ENCODE assay signal across 28 mouse cellular contexts in the genomic region with DNA sequence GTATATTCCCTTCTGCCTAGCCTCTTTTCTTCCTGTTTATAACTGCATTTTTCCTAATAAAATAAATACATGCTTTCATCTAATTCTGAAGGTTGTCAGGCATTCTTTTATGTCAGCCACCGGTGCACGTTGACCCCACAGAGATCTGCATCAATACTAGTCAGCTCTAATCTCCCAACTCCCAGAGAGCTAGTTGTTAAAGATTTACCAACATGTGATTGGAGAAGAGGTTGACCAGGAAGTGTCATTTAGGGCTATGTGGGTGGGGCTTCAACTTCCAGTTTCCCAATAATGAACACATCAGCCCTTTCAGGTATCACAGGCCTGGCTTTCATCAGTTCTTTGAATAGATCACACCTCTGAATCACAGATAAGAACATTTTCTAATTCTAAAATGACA. TPM values are rescaled to one million over a fixed set of nuclear protein-coding genes. Genes with fewer than 3 reads are reported as not detected.
DNase-seq lines count a peak whose midpoint lies in the region; ATAC-seq and TF ChIP-seq lines count a peak whose summit lies in the region.
"Had no signal": no experiment of that assay in that cellular context is flagged by ENCODE, and none has a peak within 500 bp of the region (broad histone marks: within the 10 kb centered on the region; RNA-seq: fewer than 3 reads in every experiment).

No protein-coding gene starts in this region.

- WGBS in intestine, embryonic 15.5 days: 38% methylated on average over 2 of the region's 2 CpGs
- WGBS in intestine, postnatal 0 days: 30% methylated on average over 2 of the region's 2 CpGs
- WGBS in liver, adult 2 months: 23% methylated on average over 2 of the region's 2 CpGs
- WGBS in liver, embryonic 11.5 days: 74% methylated on average over 2 of the region's 2 CpGs
- 74% methylated on average over 2 of the region's 2 CpGs for WGBS in midbrain, embryonic 11.5 days
- 68% methylated on average over 2 of the region's 2 CpGs for WGBS in midbrain, embryonic 13.5 days

- H3K79me2 ChIP-seq in liver, adult 2 months (ENCODE audit: control insufficient read depth, insufficient read depth, low read length): no peaks in the 10 kb centered on the region

- H3K27me3 ChIP-seq in intestine, embryonic 15.5 days (replicated peaks): peaks cover 5% of the 10 kb centered on the region; the same call in 1 of the 2 replicates
- H3K27me3 ChIP-seq in intestine, postnatal 0 days (replicated peaks; ENCODE audit: control insufficient read depth, insufficient read depth, low read length): no peaks in the 10 kb centered on the region
- H3K27me3 ChIP-seq in liver, adult 2 months (ENCODE audit: control insufficient read depth, insufficient read depth, low read length): peaks cover 9% of the 10 kb centered on the region
- H3K27me3 ChIP-seq in liver, embryonic 11.5 days (replicated peaks; ENCODE audit: control insufficient read depth, insufficient read depth, low read length): peaks cover 35% of the 10 kb centered on the region
- H3K27me3 ChIP-seq in midbrain, embryonic 11.5 days (ENCODE audit: control insufficient read depth, insufficient read depth, low read length): peaks cover 22% of the 10 kb centered on the region
- H3K27me3 ChIP-seq in midbrain, embryonic 13.5 days: peaks cover 34% of the 10 kb centered on the region

- peaks cover 20% of the 10 kb centered on the region for H3K4me1 ChIP-seq in intestine, embryonic 15.5 days (replicated peaks)
- no peaks in the 10 kb centered on the region for H3K4me1 ChIP-seq in intestine, postnatal 0 days (replicated peaks; ENCODE audit: control insufficient read depth, insufficient read depth, low read length)
- H3K4me1 ChIP-seq in liver, adult 2 months (ENCODE audit: control insufficient read depth, insufficient read depth, low read length): peaks cover 7% of the 10 kb centered on the region
- H3K4me1 ChIP-seq in liver, embryonic 11.5 days (replicated peaks; ENCODE audit: control insufficient read depth, insufficient read depth, low read length): no peaks in the 10 kb centered on the region
- peaks cover 6% of the 10 kb centered on the region for H3K4me1 ChIP-seq in midbrain, embryonic 11.5 days (ENCODE audit: control insufficient read depth, insufficient read depth, low read length)
- peaks cover 8% of the 10 kb centered on the region for H3K4me1 ChIP-seq in midbrain, embryonic 13.5 days (replicated peaks)
- H3K4me1 ChIP-seq: forebrain, embryonic 15.5 days had no signal

- peak; percentile 48; the same call in 1 of the 2 replicates for ATAC-seq in intestine, embryonic 15.5 days
- ATAC-seq in intestine, postnatal 0 days: no peak
- no peak; the same call in 1 of the 2 replicates for ATAC-seq in liver, embryonic 11.5 days (replicated peaks; ENCODE audit: low FRiP score)
- ATAC-seq in midbrain, embryonic 11.5 days (ENCODE audit: low FRiP score): no peak
- ATAC-seq in midbrain, embryonic 13.5 days: no peak
- ATAC-seq: activated CD4-positive, CD25-positive, alpha-beta regulatory T cell, adult 4 months; forebrain, embryonic 15.5 days had no signal

- H3K9me3 ChIP-seq in intestine, embryonic 15.5 days: no peaks in the 10 kb centered on the region
- no peaks in the 10 kb centered on the region for H3K9me3 ChIP-seq in intestine, postnatal 0 days (ENCODE audit: control insufficient read depth)
- H3K9me3 ChIP-seq in liver, embryonic 11.5 days (ENCODE audit: control insufficient read depth, low read length): no peaks in the 10 kb centered on the region
- no peaks in the 10 kb centered on the region for H3K9me3 ChIP-seq in midbrain, embryonic 11.5 days (ENCODE audit: control insufficient read depth, low read length)
- no peaks in the 10 kb centered on the region for H3K9me3 ChIP-seq in midbrain, embryonic 13.5 days
- H3K9me3 ChIP-seq: embryonic facial prominence, embryonic 10.5 days; forebrain, embryonic 12.5 days; forebrain, embryonic 15.5 days; heart, embryonic 15.5 days; hindbrain, embryonic 10.5 days had no signal

- no peaks in the 10 kb centered on the region for H3K36me3 ChIP-seq in intestine, embryonic 15.5 days
- H3K36me3 ChIP-seq in intestine, postnatal 0 days (ENCODE audit: control insufficient read depth, insufficient read depth): no peaks in the 10 kb centered on the region
- H3K36me3 ChIP-seq in liver, adult 2 months (ENCODE audit: control insufficient read depth, insufficient read depth, low read length): no peaks in the 10 kb centered on the region
- H3K36me3 ChIP-seq in liver, embryonic 11.5 days (ENCODE audit: control insufficient read depth, insufficient read depth, low read length): no peaks in the 10 kb centered on the region
- no peaks in the 10 kb centered on the region for H3K36me3 ChIP-seq in midbrain, embryonic 11.5 days (ENCODE audit: control insufficient read depth, insufficient read depth, low read length)
- no peaks in the 10 kb centered on the region for H3K36me3 ChIP-seq in midbrain, embryonic 13.5 days
- H3K36me3 ChIP-seq: embryonic facial prominence, embryonic 10.5 days; embryonic facial prominence, embryonic 13.5 days; forebrain, embryonic 12.5 days; forebrain, embryonic 15.5 days; heart, embryonic 12.5 days; heart, embryonic 15.5 days; hindbrain, embryonic 10.5 days had no signal

- no peak overlapping the region for H3K9ac ChIP-seq in intestine, embryonic 15.5 days
- no peak overlapping the region for H3K9ac ChIP-seq in intestine, postnatal 0 days (ENCODE audit: low read depth, low read length)
- no peak overlapping the region for H3K9ac ChIP-seq in liver, adult 2 months (ENCODE audit: low read depth, low read length)
- no peak overlapping the region for H3K9ac ChIP-seq in liver, embryonic 11.5 days (ENCODE audit: low read depth, low read length)
- no peak overlapping the region for H3K9ac ChIP-seq in midbrain, embryonic 11.5 days (ENCODE audit: low read length)
- no peak overlapping the region for H3K9ac ChIP-seq in midbrain, embryonic 13.5 days (replicated peaks)
- H3K9ac ChIP-seq: embryonic facial prominence, embryonic 13.5 days; forebrain, embryonic 12.5 days; forebrain, embryonic 15.5 days; heart, embryonic 12.5 days; heart, embryonic 15.5 days had no signal

- H3K4me3 ChIP-seq in intestine, embryonic 15.5 days (replicated peaks): no peak overlapping the region
- H3K4me3 ChIP-seq in intestine, postnatal 0 days (ENCODE audit: low read depth, low read length): no peak overlapping the region
- H3K4me3 ChIP-seq in liver, adult 2 months (ENCODE audit: insufficient read depth, low read depth, low read length): no peak overlapping the region
- no peak overlapping the region for H3K4me3 ChIP-seq in liver, embryonic 11.5 days (ENCODE audit: low read depth, low read length)
- no peak overlapping the region for H3K4me3 ChIP-seq in midbrain, embryonic 11.5 days (ENCODE audit: low read depth, low read length)
- no peak overlapping the region for H3K4me3 ChIP-seq in midbrain, embryonic 13.5 days (replicated peaks)
- H3K4me3 ChIP-seq: embryonic facial prominence, embryonic 10.5 days; embryonic facial prominence, embryonic 13.5 days; erythroblast, embryonic 14.5 days; forebrain, embryonic 12.5 days; forebrain, embryonic 15.5 days; heart, embryonic 12.5 days; heart, embryonic 15.5 days; hindbrain, embryonic 10.5 days had no signal

- H3K27ac ChIP-seq in intestine, embryonic 15.5 days: no peak overlapping the region
- no peak overlapping the region for H3K27ac ChIP-seq in intestine, postnatal 0 days (ENCODE audit: low read depth, low read length)
- no peak overlapping the region for H3K27ac ChIP-seq in liver, adult 2 months (replicated peaks; ENCODE audit: insufficient read depth, low read depth, low read length)
- no peak overlapping the region for H3K27ac ChIP-seq in liver, embryonic 11.5 days (ENCODE audit: low read depth, low read length)
- no peak overlapping the region for H3K27ac ChIP-seq in midbrain, embryonic 11.5 days (ENCODE audit: low read depth, low read length)
- no peak overlapping the region for H3K27ac ChIP-seq in midbrain, embryonic 13.5 days
- H3K27ac ChIP-seq: embryonic facial prominence, embryonic 10.5 days; embryonic facial prominence, embryonic 13.5 days; forebrain, embryonic 12.5 days; forebrain, embryonic 15.5 days; heart, embryonic 15.5 days; hindbrain, embryonic 10.5 days had no signal

- no peak for TF ChIP-seq CTCF in intestine, postnatal 0 days (IDR thresholded peaks at IDR 0.05; ENCODE audit: low read depth)
- no peak for TF ChIP-seq CTCF in liver, adult 2 months (IDR thresholded peaks at IDR 0.05; ENCODE audit: low read depth, low read length)

- peak; percentile 42 for DNase-seq in liver, adult 2 months (ENCODE audit: extremely low read depth, low read depth, low spot score)
- DNase-seq in liver, embryonic 11.5 days (ENCODE audit: low spot score): no peak
- DNase-seq in midbrain, embryonic 11.5 days (ENCODE audit: low spot score, missing footprints): peak; percentile 47
- no peak for DNase-seq in lung, postnatal 25 days (ENCODE audit: low spot score)
- DNase-seq: adrenal gland, adult 8-10 months; adrenal gland, postnatal 25 days; cerebellum, adult 11-12 months; cerebellum, adult 8-10 months; cerebellum, postnatal 10 days; cerebellum, postnatal 36 days; embryo, embryonic 11 days; gastrocnemius, postnatal 25 days; heart, adult 18-20 months; heart, postnatal 10 days; heart, postnatal 36 days had no signal

- TF ChIP-seq POLR2A in liver, adult 2 months (IDR thresholded peaks at IDR 0.05; ENCODE audit: extremely low read depth, insufficient read depth, low read length): no peak

- H3K4me2 ChIP-seq in intestine, embryonic 15.5 days (replicated peaks): no peak overlapping the region
- H3K4me2 ChIP-seq in intestine, postnatal 0 days (replicated peaks; ENCODE audit: low read depth): no peak overlapping the region
- no peak overlapping the region for H3K4me2 ChIP-seq in liver, embryonic 11.5 days
- no peak overlapping the region for H3K4me2 ChIP-seq in midbrain, embryonic 11.5 days
- no peak overlapping the region for H3K4me2 ChIP-seq in midbrain, embryonic 13.5 days (replicated peaks)
- H3K4me2 ChIP-seq: embryonic facial prominence, embryonic 13.5 days; forebrain, embryonic 12.5 days; forebrain, embryonic 15.5 days; heart, embryonic 12.5 days; heart, embryonic 15.5 days had no signal

RNA-seq across cellular contexts. Expression of gene Slc15a1, which starts 3.9 kb away (rescaled TPM):
- 6.0 and 6.6 TPM in 2 replicates for polyA plus RNA-seq in intestine, embryonic 15.5 days (2015; fragmentation: Nextera tagmentation; extraction: Ambion mirVana)
- polyA plus RNA-seq in intestine, postnatal 0 days (2015; fragmentation: Nextera tagmentation; extraction: Ambion mirVana): 37.8 and 41.3 TPM in 2 replicates
- not detected in 2 replicates for total RNA-seq in liver, adult 2 months (2014; rRNA removed)
- polyA plus RNA-seq in liver, adult 2 months (2012; rRNA removed): not detected in 2 replicates
- polyA plus RNA-seq in liver, embryonic 11.5 days (2014; fragmentation: Nextera tagmentation; extraction: Ambion mirVana): 0.10 TPM in 1 of 2 replicates, not detected in the other
- polyA plus RNA-seq in midbrain, embryonic 11.5 days (2014; fragmentation: Nextera tagmentation; extraction: Ambion mirVana): not detected in 2 replicates
- polyA plus RNA-seq in midbrain, embryonic 13.5 days (2015; fragmentation: Nextera tagmentation; extraction: Ambion mirVana): 0.05 TPM in 1 of 2 replicates, not detected in the other
- total RNA-seq: adrenal gland, postnatal 25 days; gastrocnemius, adult 8-10 months; gastrocnemius, postnatal 25 days; heart, adult 18-20 months; heart, postnatal 10 days; heart, postnatal 36 days had no signal
- polyA plus RNA-seq: forebrain, embryonic 12.5 days; forebrain, embryonic 15.5 days; heart, embryonic 12.5 days had no signal

Comparison
In these comparisons a context has a peak if more than half of its experiments do, and no peak if none do; other contexts are left out.
1. DNase-seq: peak in liver, adult 2 months (single experiment) and midbrain, embryonic 11.5 days (single experiment); none in liver, embryonic 11.5 days (single experiment) and lung, postnatal 25 days (single experiment).